Mouse (Mus musculus) cerebellum, adult 11 months (tissue): ENCODE data around the gene Cyp4x1.

ENCODE experiments used
- DNase-seq: peaks from one replicate; pipeline ENCODE4 v3.0.0; 2022

Cyp4x1 gene

GRCm38 (mm10) chr4:115088611-115089338 lies 45.3 kb downstream of the Cyp4x1 start, which contains the start of gene Pdzk1ip1:
Gene Pdzk1ip1 (plus strand): TSS chr4:115088708.
- no peak for DNase-seq

DNA sequence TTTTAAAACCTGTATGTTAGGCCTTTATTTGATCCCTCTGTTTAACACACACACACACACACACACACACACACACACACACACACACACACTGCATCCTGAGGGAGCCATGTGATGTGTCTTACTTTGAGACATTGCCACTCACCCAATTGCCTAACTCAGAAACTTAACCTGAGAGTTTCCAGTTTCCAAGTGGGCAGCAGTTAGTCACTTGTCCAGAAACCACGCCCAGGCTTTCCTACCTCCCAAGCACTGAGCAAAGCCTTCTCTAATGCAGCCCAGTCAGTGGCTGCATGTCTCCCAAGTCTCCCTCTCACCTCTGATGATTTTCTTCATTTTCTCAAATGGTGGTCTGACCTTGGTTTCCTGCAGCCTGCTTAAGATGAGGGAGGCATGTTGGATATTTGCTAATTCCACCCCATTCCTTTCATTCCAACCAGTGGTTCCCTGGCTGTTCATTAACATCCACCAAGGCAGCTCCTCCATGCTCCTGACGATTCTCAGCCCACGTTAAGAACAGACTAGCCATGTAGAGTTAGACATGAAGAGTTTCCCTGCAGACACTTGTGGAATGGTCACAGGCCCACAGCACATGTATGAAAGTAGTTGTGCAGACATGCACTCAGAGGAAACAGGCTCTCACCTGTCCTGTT lies 47.2 kb downstream of the Cyp4x1 start:
- DNase-seq: no peak

DNA sequence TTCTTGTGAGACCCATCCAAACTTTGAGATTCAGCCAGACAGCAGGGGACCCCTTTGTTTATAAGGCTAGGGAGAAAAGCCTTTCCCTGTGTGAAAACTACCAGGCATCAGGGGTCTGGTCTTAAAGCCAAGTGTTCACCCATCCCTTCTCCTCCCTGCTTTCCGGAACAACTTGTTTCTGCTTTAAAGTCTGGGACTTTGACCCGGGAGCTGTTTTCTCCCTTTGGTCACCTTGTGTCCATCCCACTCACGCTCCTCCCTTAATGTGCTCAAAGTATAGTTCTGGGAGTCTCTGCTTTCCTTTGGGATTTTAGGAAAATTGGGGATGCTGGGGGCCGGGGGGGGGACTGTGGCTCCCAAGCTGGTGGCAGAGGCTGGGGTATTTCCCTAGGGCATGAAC lies 47.8 kb downstream of the Cyp4x1 start:
- no peak for DNase-seq

GRCm38 (mm10) chr4:115085522-115086095 lies 48.5 kb downstream of the Cyp4x1 start:
- no peak for DNase-seq

DNA sequence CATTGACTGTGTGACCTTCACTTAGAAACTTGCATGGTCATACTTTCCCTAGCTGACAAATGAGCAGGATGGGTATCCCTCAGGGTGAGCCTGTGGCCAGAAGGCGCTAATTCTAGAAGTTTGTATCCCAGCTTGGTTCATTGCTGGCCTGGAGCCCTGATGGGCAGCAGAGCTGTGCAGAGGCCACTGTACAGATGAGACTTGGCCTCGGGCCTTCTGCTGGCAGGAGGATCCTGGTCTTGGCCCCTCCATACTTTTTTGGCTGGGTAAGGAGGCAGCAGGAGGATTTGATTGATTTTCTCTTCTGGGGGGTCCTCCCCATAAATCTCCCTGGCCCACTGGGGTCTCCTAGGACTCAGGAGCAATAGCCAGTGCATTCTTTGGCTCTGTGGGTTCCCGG lies 51.0 kb downstream of the Cyp4x1 start:
- DNase-seq: no peak

DNA sequence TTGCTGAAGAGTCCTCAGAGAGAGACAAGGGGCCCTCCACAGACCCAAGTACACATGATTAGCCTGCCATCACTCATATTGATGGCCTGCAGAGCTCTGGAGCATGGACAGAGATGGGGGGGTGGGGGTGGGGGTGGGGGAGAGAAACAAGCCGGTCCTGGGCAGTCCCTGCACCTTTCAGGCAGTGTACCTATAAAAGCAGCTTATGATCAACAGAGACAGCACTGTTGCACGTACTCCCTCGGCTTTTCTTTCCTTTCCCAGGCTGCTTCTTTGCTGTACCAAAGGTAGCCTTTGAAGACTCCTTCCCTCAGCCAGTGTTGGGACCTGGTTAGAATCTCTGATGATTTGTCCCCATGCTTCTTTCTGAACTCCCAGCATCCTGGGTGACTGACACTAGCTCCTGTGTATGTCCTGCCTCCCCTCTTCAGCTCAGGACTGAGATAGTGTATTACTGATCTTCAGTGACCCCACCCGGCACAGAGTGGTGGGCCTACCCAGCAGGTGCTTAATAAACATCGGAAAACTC lies 54.2 kb downstream of the Cyp4x1 start:
- no peak for DNase-seq

GRCm38 (mm10) chr4:115078892-115079820 lies 54.9 kb downstream of the Cyp4x1 start:
- DNase-seq: no peak

- no peak for DNase-seq
These were observed 58.7 kb downstream of the Cyp4x1 start for GRCm38 (mm10) chr4:115075204-115075915.

DNA sequence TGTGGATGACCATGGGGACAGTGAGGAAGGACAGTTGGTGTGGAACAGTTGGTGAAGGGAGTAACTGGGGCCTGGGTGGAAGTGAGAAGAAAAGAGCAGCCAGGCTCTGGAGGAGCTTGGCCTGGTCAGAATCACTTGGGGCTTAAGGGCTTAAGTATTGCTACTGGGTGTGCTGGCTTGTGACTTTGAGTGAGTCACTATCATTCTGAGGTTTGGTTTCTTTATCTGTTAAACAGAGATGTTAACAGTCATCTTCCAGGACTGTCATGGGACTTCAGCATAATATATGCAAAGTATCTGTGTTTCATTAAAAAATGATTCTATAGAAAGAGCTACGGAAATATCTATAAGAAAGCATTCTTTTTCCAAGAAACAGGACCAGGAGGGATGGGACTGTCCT lies 59.3 kb downstream of the Cyp4x1 start:
- DNase-seq: no peak

DNA sequence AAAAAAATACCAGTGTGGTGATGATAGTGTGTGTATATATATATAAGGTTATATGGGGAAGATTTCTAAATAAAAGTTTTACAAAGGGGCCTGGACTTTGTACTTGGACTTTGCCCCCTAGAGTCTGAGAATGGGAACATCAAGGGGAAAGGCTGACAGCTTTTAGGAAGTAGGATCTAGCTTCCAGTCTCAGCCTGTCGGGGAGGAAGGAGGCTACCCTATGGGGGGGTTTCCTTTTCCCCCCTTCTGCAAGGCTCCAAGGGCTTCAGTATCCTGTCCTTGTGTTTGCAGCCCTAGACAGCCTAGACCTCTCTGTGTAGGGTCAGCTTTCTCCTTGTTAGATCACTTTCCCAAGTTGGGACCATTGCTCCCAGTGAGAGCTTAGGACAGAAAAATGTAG lies 62.4 kb downstream of the Cyp4x1 start:
- no peak for DNase-seq

DNA sequence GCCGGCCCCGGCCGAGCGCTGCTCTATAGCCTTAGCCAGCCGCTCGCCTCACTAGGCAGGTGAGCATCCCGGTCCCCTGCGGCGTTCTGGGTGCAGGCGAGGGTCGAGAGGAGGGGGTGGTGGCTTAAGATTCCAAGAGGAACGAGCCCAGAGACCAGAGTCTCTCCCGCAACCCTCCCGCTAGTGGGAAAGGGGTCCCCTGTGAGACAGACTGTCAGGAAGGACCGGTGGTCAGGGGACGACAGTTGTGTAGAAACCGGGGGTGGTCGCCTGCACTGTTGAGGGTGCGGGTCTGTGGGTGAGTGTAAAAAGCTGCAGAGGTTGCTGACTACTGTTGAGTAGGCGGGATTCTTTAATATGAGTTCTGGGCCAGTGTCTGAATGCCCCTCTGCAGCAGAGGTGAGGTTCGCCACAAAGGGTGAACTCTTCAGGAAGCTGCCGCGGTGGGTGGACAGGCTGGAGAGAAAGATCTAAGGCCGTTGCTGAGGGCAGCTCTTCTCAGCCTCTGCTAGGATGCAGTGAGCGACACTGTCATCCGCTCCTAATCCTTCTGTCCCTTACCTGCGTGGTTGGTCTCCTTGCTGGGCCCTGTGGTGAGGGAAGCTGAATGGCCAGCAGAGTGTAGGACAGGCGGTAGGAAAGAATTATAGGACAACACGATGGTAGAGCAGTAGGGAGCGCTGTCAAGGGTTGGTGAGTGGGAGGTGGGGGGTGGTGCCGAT lies 70.4 kb downstream of the Cyp4x1 start:
- no peak for DNase-seq

- DNase-seq: no peak
These were observed 71.1 kb downstream of the Cyp4x1 start for GRCm38 (mm10) chr4:115062875-115063517.

- no peak for DNase-seq
These were observed 71.6 kb downstream of the Cyp4x1 start for GRCm38 (mm10) chr4:115062540-115062874.

DNA sequence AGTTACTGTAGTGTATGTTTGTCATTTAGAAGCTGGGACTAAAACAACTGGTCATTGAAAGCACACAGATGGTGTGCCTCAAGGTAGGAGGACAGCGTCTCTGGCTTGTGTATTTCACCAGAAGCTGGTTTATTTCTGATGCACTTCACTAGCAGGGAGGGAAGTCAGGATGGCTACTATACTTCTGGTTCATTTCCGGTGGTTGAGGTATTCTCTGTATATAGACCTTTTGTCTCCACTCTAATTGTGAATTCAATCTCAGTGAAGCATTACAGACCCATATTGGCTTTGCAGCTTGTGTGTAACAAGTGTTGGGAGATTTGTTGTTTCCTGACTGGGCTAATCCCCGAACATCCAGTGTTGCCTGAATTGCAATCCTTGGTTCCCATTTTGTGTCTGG lies 73.3 kb downstream of the Cyp4x1 start:
- no peak for DNase-seq

- DNase-seq: no peak
These were observed 74.2 kb downstream of the Cyp4x1 start for GRCm38 (mm10) chr4:115059871-115060270.

GRCm38 (mm10) chr4:115058871-115059590 lies 75.0 kb downstream of the Cyp4x1 start:
- no peak for DNase-seq

- DNase-seq: no peak
These were observed 75.7 kb downstream of the Cyp4x1 start for GRCm38 (mm10) chr4:115058317-115058761.

GRCm38 (mm10) chr4:115057674-115058316 lies 76.3 kb downstream of the Cyp4x1 start:
- DNase-seq: no peak

- DNase-seq: peak; percentile 14
These were observed 77.0 kb downstream of the Cyp4x1 start for GRCm38 (mm10) chr4:115056921-115057673.
